Mouse (Mus musculus) ES-Bruce4 (cell line): ENCODE results near the gene Nr2e1. TPM values are rescaled to one million over a fixed set of nuclear protein-coding genes. Genes with fewer than 3 reads are reported as not detected.

Experiments
- H3K27ac ChIP-seq: 2 replicates; pipeline ENCODE4 v1.5.1; 2012; ENCODE audit warnings: low read length, inconsistent platforms; ENCODE audit not compliant: insufficient read depth
- H3K27me3 ChIP-seq: 2 replicates; pipeline ENCODE4 v1.6.1; 2012; ENCODE audit warnings: mild to moderate bottlenecking, low read length, inconsistent platforms; ENCODE audit not compliant: control insufficient read depth, poor library complexity, insufficient read depth, severe bottlenecking
- H3K36me3 ChIP-seq: 2 replicates; pipeline ENCODE4 v1.6.1; 2012; ENCODE audit warnings: inconsistent platforms, mild to moderate bottlenecking, low read length, moderate library complexity; ENCODE audit not compliant: control insufficient read depth, poor library complexity, insufficient read depth, severe bottlenecking
- H3K4me1 ChIP-seq: one replicate; pipeline ENCODE4 v1.8.1; 2011; ENCODE audit warnings: low read length; ENCODE audit not compliant: control insufficient read depth, insufficient read depth
- H3K4me3 ChIP-seq: 2 replicates; pipeline ENCODE4 v1.5.1; 2011; ENCODE audit warnings: low read depth, mild to moderate bottlenecking, low read length
- H3K9ac ChIP-seq: 2 replicates; pipeline ENCODE4 v1.6.1; 2012; ENCODE audit warnings: low read depth, mild to moderate bottlenecking, inconsistent platforms; ENCODE audit not compliant: poor library complexity, severe bottlenecking
- H3K9me3 ChIP-seq: replicated peaks from 2 replicates; pipeline ENCODE4 v1.6.1; 2012; ENCODE audit warnings: mild to moderate bottlenecking, low read length, inconsistent platforms; ENCODE audit not compliant: control insufficient read depth, poor library complexity, insufficient read depth, severe bottlenecking
- CTCF ChIP-seq: IDR thresholded peaks from one replicate; pipeline ENCODE4 v1.8.1; 2011; ENCODE audit warnings: low read depth, low read length
- EP300 ChIP-seq: IDR thresholded peaks from 2 replicates; pipeline ENCODE4 v1.6.1; 2011; ENCODE audit warnings: low read depth, low read length; ENCODE audit not compliant: insufficient read depth
- POLR2A ChIP-seq: IDR thresholded peaks from one replicate; pipeline ENCODE4 v1.8.1; 2011; ENCODE audit warnings: low read length; ENCODE audit not compliant: insufficient read depth
- polyA plus RNA-seq: library from polyadenylated mRNA; stranded (reverse); fragments of >200 nt; gene quantifications from 2 replicates; pipeline ENCODE4 v1.2.4, GENCODE M21; 2011; ENCODE audit warnings: low read depth; ENCODE audit not compliant: missing spikeins, insufficient read depth, insufficient read length

Gene Nr2e1
- polyA plus RNA-seq, 1 experiment: not detected

GRCm38 (mm10) chr10:42618291-42618690 lies 34.9 kb upstream of the Nr2e1 start:
- H3K27ac ChIP-seq: no peak overlapping the region
- no peaks in the 10 kb centered on the region for H3K4me1 ChIP-seq
- no peak for TF ChIP-seq POLR2A
- TF ChIP-seq CTCF: no peak
- no peak for TF ChIP-seq EP300
- no peaks in the 10 kb centered on the region for H3K36me3 ChIP-seq
- H3K27me3 ChIP-seq: peaks cover 13% of the 10 kb centered on the region
- no peak overlapping the region for H3K9ac ChIP-seq
- no peak overlapping the region for H3K4me3 ChIP-seq
- no peaks in the 10 kb centered on the region for H3K9me3 ChIP-seq

GRCm38 (mm10) chr10:42614766-42615165 lies 31.3 kb upstream of the Nr2e1 start:
- H3K36me3 ChIP-seq: no peaks in the 10 kb centered on the region
- H3K9me3 ChIP-seq: no peaks in the 10 kb centered on the region
- H3K9ac ChIP-seq: no peak overlapping the region
- H3K27ac ChIP-seq: no peak overlapping the region
- H3K4me3 ChIP-seq: no peak overlapping the region
- no peaks in the 10 kb centered on the region for H3K4me1 ChIP-seq
- peaks cover 18% of the 10 kb centered on the region for H3K27me3 ChIP-seq
- no peak for TF ChIP-seq CTCF
- TF ChIP-seq POLR2A: no peak
- TF ChIP-seq EP300: no peak

- H3K36me3 ChIP-seq: no peaks in the 10 kb centered on the region
- no peak for TF ChIP-seq POLR2A
- TF ChIP-seq CTCF: no peak
- no peak for TF ChIP-seq EP300
- no peak overlapping the region; the same call in 1 of the 2 replicates for H3K4me3 ChIP-seq
- no peaks in the 10 kb centered on the region for H3K4me1 ChIP-seq
- peak overlapping the region; percentile 34; the same call in 1 of the 2 replicates for H3K9ac ChIP-seq
- no peaks in the 10 kb centered on the region for H3K9me3 ChIP-seq
- H3K27ac ChIP-seq: no peak overlapping the region
- peaks cover 18% of the 10 kb centered on the region for H3K27me3 ChIP-seq
Observed at GRCm38 (mm10) chr10:42613639-42614381, 30.4 kb upstream of the Nr2e1 start.

- Histone ChIP-seq H3K4me3 (no peak overlapping the region), H3K27me3 (peaks cover 18% of the 10 kb centered on the region), H3K36me3 (no peaks in the 10 kb centered on the region), H3K9ac (no peak overlapping the region), H3K4me1 (no peaks in the 10 kb centered on the region), H3K9me3 (peaks cover 3% of the 10 kb centered on the region), H3K27ac (no peak overlapping the region)
- TF ChIP-seq CTCF: no peak
- TF ChIP-seq EP300: no peak
- TF ChIP-seq POLR2A: no peak
Observed at GRCm38 (mm10) chr10:42613075-42613474, 29.6 kb upstream of the Nr2e1 start.

GRCm38 (mm10) chr10:42606757-42607156 lies 23.3 kb upstream of the Nr2e1 start:
- Histone ChIP-seq H3K27ac (no peak overlapping the region), H3K4me3 (no peak overlapping the region), H3K9me3 (peaks cover 23% of the 10 kb centered on the region), H3K27me3 (peaks cover 3% of the 10 kb centered on the region; the same call in 1 of the 2 replicates), H3K4me1 (no peaks in the 10 kb centered on the region), H3K36me3 (no peaks in the 10 kb centered on the region), H3K9ac (no peak overlapping the region)
- TF ChIP-seq EP300 (no peak), CTCF (no peak), POLR2A (no peak)

GRCm38 (mm10) chr10:42604874-42605273 lies 21.4 kb upstream of the Nr2e1 start:
- no peaks in the 10 kb centered on the region for H3K36me3 ChIP-seq
- no peak overlapping the region for H3K9ac ChIP-seq
- peak; percentile 45 for TF ChIP-seq CTCF
- no peak for TF ChIP-seq EP300
- no peaks in the 10 kb centered on the region for H3K27me3 ChIP-seq
- no peaks in the 10 kb centered on the region for H3K4me1 ChIP-seq
- no peak overlapping the region for H3K27ac ChIP-seq
- no peak overlapping the region for H3K4me3 ChIP-seq
- peaks cover 23% of the 10 kb centered on the region for H3K9me3 ChIP-seq
